Mouse (Mus musculus) left cerebral cortex, postnatal 36 days (tissue): ENCODE measurements at regions not wholly inside any gene's neighbourhood (a gene's known extent, or its start where the extent isn't known, plus 50 kb on each side); places are given as distances from the start of the nearest gene placed in this dataset.
A peak's percentile ranks its signal among the peaks of the same experiment; 100 is the strongest.

Experiments
- DNase-seq, 2 experiments: peaks; one replicate each; pipeline ENCODE4 v3.0.0; 2021 to 2022; ENCODE audit warnings: low spot score in 2 of 2, mixed read lengths in 1 of 2
- intact Hi-C: fragments of 180-260 bp; cut with DNase I; formaldehyde crosslinking; loops from one replicate; pipeline ENCODE4 v1.15.1; 2025

DNA sequence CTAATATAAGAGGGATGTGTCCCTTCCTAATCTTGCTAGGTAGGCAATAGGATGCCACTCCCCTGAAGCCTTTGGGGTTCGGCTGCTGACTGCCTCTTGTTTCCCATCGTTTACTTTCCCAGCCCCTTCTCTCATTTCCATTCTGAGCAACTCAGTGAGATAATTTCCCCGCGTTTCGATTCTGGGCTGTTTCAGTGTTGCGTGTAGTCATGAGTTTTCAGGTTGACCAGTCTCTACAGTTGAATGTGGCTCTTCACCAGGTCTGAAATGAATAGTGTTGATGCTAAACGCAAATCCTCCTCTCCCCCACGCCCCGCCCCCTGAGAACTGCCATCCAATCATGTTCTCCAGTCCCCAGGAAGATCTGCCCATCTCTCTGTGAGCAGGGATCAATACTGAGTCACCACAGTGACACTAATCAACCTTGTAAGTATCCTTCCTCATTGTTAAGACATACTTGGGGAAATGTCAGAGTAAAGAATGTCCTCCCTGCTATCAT lies 890.6 kb downstream of the Gsdmc2 start:
- DNase-seq = no peak
- intact Hi-C loops = no loop called here

DNA sequence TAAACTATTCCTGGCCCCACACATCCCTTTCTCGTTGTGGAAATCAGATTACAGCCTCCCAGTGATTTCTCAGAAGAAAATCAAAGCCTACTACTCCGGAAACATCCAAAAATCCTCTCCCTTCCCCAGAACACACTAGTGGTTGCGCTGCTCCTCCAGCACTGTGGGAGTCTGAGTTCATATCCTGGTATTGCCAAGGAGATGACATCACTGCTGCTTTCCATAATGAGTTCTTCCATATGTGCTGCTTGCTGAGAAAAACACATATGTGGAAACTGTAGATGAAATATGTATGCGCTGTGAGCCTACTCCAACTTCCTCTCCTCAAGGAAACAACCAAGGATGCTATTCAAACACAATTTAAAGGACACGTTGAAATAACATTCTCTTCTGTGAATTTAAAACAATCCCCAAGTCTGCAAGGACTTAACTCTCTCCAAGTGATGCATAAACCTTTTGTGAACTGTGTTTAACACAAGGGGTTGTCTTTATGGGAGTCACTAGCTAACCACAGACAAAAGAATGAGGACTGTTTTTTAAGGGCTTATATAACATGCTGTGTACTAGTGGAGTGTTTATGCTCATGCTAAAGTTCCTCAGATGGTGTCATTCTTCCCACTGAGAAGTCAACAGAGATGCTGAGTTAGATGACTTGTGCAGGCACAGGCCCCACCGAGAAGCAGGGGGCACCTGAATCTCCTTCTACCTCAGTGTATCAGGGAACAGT lies 891.6 kb downstream of the Gsdmc2 start:
- DNase-seq = peak; percentile 32
- intact Hi-C loops = no loop called here

DNA sequence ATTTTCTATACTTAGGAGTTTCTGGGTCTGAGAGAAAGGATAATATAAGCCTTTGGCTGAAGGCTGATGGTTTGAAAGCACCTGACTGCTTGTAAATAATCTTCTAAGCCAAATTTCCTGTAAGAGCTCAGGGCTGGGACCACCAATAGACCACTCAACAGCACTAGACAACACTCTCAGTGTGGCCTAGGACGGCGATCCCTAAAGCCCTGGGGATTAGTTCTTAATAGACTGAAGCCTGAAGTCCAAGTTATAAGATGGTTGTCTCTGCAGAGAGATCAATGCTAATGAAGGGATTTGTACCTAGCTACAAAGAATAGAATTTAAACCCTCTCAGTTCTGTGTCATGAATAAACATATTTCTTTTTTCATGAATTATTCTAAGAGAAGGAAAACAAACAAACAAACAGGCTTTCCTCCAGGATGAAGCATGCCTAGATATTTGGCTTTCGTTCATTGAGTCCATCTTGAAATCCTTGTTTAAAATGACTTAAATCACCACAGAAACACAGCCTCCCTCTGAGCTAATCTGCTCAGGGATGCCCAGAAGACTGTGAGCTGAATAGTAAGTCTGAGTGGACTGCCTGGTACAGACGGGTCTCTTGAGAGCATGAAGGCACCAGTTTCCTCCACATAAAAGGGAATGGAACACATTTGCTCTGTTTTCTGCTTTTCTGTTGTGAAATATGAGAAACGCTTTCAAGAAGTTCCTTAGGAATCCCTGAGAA lies 892.3 kb downstream of the Gsdmc2 start:
- no peak for DNase-seq
- intact Hi-C loops = no loop called here

DNA sequence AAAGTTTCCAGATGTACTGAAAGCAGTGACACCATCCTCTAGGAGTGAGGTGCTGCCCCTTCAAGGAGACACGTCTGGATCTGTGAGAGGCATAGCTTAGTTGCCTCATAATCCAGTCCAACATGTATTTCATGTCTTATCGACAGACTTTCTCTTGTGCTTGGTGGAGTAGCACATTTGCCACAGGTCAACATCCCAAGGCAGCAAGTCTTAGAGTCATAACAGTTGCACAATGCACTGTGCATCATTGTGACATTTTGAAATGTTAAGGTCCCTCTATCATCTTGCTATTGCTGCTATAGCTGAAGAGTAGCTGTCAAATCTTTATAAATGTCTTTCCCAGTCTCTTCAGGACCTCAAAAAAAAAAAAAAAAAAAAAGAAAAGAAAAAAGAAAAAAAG lies 905.6 kb downstream of the Gsdmc2 start:
- no peak for DNase-seq
- intact Hi-C loops = no loop called here

DNA sequence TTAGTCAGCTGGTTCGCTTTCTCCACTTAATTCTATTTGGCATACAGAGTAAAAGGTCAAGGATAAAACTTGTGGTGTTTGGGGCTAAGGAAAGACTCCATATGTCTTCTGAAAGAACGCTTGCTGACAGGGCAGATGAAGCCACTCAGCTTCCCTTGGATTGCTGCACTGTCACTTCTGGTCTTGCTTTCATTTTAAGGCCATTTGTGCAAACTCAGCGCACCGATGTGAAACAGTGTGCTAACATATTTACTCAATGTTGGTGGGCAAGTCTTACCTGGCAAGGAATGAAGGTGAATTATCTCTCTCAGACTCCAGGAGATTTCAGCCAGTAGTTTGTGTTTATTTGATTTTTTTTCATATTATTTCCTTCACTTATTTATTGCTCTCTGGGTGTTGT lies 907.2 kb downstream of the Gsdmc2 start:
- DNase-seq = no peak
- intact Hi-C loops = no loop called here

DNA sequence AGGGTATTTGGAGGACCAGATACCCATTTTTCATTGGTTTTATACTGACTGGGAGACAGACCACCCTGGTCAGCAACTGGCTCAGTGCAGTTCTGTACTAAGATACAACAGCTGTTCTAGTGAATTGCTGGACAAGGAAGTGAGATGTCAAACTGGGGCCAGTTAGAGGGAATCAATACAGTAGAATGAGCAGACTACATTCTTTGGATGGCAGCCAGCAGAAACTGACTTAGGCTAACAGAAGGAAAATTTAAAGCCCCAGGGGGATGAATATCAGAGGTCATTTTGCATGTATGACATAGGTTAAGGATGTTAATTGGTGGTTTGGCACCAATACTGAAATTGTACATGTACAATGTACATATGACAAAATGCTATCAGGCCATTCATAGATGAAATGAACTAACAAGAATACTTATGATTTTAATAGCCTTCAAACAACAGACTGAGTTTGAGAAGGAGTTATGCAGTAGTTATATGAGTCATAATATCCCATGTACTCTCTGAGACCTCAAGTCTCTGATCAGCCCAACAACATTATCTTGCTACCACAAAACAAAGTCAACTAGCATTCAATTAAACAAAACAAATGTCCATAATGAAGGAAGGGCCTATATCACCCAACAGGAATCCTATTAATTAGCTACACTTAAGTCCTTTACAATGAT lies 910.3 kb downstream of the Gsdmc2 start:
- no peak for DNase-seq
- intact Hi-C loops = no loop called here

DNA sequence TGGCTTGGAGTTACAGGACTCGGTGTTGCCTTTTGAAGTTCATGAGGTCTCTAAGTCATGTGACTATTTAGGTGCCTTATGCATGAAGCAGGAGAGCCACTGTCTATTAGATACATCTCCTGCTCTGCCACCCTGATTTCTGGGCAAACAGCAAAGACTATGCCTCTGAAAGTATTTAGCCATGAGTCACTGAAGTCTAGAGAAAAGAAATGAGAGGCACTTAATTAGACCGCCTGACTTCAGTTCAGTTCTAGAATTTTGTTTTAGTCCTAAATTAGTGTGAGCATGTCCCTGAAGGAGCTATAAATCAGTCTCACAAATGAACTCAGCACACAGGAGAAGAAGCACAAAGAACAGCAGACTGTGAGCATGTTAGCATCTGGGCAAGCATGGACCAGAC lies 924.5 kb downstream of the Gsdmc2 start:
- DNase-seq = no peak
- intact Hi-C loops = no loop called here

DNA sequence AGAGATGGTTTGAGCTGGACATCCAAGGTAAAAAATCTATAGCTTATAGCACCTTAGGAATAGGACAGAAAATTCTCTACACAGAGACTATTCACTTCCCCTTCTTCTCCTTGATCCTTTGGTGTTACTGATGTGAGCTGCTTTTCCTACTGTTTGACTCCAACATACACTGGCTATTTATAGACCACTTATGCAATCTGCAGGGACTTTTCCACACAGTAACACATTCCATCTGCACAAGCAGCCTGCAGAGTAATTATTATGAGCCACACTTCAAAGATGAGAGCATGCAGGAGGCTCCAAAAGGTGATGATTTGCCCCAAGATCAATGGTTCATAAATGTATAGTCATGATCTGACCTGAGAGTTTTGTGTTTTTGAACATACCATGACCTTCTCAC lies 925.7 kb downstream of the Gsdmc2 start:
- intact Hi-C loops = no loop called here
- no peak for DNase-seq

DNA sequence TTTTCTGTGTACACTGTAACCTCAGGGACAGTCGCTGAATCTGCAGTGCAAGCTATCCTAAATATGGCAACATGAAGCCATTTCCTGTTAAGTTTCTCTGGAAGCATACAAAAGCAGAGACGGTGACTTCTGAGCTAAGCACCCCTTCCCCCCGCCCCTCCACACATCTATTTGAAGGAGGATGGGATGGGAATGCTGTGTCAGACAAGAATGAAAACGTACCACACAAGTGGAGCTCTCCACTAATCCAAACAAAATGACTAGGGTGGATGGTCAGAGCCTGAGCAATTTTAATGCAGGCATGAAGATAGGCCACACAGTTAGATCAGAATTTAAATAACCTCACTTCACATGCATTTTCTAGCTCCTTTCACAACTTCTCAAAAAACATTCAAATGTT lies 936.6 kb downstream of the Gsdmc2 start:
- DNase-seq = no peak
- intact Hi-C loops = no loop called here

DNA sequence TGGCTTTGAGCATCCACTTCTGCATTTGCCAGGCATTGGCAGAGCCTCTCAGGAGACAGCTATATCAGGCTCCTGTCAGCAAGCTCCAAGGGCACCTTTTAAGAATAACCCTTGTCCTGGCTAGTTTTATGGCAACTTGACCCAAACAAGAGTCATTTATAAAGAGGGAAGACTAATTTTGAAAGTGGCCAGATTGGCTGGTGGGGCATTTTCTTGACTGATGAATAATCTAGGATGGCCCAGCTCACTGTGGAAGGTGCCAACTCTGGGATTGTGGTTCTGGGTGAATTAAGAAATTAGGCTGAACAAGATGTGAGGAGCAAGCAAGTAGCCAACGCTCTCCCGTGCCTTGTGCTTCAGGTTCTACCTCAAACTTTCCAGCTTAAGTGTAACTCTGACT lies 937.8 kb downstream of the Gsdmc2 start:
- no peak for DNase-seq
- intact Hi-C loops = no loop called here

DNA sequence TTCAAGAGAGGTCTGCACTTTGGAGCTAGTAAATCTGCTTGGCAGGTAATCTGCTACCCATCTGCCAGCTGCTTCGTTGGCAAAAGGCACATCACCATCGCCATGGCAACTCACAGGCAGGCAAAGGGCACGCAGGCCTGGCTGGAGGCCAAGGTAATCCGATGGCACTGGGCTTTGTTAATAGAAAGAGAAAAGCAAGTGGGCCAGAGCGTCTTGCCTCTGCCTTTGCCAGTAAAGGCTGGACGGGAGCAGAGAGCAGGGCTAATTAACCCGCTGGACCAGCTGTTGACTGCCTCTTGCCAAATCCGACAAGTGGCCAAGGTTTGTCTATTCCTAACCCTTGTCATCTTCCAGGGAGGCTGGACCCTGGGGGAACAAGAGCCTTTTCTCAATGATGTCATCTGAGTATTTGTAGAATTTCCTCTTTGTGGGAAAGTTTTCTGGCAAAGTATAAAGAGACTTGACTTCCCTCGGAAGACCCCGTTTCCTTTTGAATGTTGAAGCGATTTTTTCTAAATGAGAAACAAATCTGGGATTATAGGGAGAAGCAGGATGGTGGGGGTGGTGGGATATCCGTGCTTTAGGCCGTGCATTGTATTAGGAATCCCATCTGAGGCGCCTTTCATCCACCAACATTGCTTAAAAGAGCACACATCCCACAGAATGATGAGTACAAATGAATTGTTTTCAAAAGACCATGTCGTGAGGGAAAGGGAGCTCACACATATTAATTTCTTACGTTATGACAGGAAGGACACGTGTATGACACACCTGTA lies 941.7 kb downstream of the Gsdmc2 start:
- intact Hi-C loops = no loop called here
- DNase-seq = peak; percentile 55 to 58

DNA sequence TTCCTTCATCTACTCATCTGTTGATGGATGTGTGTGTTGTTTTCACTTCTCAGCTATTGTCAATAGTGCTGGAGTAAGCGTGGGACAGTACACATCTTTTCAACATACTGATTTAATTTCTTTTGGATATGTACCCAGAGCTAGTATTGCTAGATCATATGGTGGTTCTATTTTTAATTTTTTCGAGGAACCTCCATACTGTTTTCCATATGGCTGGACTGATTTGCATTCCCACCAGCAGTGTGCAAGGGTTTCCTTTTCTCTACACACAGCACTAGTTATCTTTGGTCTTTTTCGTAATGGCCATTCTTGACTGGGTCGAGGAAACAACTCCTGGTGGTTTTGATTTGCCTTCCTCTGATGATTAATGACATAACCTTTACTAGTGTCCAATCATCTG lies 943.0 kb downstream of the Gsdmc2 start:
- intact Hi-C loops = no loop called here
- DNase-seq = peak in 1 of 2 experiments; percentile 9

DNA sequence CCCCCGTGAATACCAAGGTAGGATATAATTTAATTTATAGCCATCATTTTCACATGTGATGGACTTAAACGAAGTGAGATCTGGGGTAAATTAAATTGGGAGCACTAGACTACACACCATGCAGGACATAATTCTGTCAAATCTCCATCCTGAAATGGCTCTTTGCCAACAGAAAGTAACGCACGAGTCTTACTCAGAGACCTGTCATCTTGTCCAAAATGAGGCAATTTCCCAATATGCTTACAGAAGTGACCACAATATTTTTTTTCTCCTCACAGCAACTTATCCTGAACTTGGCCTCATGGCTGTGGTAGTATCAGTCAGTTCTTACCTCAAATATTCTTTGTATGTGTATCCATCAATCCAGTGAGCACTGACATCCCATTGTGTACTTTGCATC lies 955.2 kb downstream of the Gsdmc2 start:
- intact Hi-C loops = no loop called here
- DNase-seq = no peak

DNA sequence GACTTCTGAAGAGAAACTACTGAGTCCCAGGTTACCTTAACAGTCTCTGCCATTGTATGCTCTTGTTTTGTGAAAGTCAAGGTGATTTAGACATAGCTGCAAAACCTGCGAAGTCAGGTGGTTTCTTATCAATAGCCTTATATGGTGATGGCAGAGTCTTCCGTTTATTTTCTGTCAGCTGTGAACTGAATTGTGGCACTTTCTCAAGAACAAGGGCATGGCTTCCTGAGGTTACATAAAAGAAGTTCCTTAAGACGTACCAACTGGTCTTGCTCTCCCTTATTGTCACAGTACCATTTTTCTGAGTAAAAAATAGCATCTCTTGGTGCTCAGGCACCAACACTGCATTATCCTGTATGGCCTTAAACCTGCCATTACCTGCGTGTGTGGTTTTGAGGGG lies 959.6 kb downstream of the Gsdmc2 start:
- intact Hi-C loops = no loop called here
- DNase-seq = no peak

DNA sequence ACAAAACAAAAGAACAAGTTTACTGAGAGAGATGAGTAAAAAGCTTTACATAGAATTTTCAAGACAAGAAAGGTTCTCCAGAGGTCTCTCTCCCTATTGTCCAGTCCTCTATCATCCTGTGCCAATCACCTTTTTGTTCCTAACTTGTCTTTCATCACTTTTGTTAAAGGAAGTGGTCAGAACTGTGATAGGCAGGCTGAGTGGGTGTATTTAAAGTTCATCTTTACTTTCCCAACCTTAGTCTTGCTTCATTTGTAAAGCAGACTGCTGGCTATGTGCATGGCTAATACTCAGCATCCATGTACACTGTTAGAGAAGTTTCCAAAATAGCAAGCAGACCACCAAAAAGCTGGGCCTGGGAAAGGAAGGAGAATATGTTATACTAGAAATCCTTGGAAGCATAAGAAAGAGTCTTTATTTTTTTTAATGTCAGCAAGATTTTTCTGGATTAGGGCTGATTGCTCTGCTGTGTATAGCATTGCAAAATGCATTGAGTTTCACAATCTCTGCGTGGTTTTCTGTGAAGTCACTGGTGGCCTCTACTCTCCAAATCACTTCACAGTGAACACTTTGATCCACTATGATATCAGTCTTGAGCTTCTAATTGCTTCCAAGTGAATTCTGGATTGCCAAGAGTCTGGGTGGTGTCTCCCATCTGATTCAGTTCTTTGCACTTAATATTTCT lies 973.8 kb downstream of the Gsdmc2 start:
- intact Hi-C loops = no loop called here
- DNase-seq = no peak

DNA sequence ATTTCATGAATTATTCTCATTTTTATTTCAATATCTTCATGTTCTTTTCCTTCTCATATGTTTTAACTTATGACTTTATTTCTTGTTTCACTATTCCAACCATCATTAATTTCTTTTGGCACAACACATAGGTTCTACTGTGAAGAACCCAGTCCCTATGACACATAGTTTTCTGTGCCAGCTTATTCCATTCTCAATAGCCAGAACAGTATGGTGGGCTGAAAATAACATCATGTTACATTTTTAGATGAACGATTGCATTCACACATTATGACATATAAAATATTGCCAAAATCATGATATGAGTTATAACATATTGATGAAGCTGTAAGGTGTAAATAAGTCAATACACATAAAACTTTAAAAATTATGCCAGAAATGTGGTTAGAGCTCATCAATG lies 982.4 kb downstream of the Gsdmc2 start:
- no peak for DNase-seq
- intact Hi-C loops = no loop called here

DNA sequence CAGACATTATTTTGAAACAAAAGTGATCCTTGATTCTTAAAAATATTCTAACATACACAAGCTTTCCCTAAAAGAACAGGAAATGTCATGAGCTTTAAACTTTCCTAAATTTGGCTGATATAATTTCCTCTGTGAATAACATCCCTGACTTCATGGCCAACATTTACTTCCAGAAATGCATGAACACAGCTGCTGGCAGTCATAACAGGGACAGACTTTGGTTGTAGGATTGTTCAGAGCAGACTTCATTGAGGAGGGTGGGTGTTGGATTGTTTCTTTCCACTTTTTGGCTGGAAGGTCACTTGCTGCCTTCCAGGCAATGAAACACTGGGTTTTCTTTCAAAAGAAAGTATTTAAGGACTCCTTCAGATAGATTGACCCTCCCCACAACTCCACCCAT lies 983.6 kb downstream of the Gsdmc2 start:
- DNase-seq = no peak

DNA sequence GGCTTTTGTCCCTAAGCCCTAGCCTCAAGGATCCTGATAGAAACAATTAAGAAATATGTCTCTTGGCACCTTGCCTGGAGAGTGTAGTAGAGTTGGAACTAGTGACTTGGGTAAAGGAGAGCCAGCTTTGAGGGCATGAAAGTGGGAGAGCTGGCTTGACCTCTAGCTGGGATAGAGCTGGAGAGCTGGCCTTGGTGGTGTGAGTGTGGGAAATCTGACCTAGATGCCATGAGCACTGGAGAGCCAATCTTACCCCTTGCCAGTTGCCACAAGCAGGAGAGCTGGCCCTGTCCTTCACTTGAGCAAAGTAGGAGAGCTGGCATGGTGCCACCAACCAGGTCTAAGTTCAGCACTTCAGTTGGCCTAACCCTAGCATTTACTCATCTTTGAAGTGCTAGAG lies 995.7 kb downstream of the Gsdmc2 start:
- intact Hi-C loops = no loop called here

More for the DNA sequence above, 983.6 kb downstream of the Gsdmc2 start:
- intact Hi-C loops = no loop called here

DNA sequence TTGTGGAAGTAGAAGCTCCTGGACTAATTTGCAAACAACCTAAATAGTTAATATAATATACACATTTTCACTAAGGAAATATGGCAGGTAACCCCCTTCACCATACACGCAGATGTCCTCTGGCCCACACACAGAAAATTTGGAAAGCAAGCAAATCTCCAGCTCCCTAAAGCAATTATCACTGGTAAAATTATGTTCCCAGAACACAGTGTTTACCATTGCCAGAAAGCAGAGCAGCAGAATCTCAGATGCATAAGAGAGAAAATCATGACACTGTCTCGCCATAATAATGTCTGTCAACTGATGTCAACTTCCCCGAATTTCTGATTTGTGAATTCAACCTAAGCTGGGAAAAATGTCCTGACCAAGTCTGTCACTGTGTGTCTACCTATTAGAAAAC lies 999.1 kb downstream of the Gsdmc2 start:
- intact Hi-C loops = no loop called here
- DNase-seq = no peak

More for the DNA sequence above, 995.7 kb downstream of the Gsdmc2 start:
- DNase-seq = no peak

DNA sequence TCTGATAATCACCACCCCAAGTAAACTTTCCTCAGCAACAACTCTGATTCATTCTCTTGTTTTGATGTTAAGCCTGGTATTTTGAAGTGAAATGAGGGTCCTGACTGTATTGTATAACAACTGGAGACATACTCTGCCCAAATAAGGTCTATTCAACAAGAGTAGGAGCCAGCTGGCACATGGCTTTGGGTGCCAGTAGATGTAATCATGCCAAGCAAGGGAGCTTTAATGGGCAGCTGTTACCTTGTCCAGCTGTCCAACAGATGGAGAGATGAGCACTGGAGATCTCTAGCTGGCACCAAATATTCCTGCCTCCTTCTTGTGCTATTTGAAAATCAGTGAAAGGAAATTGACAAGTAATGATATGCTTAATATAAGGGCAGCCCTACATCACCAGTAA lies 1019.4 kb downstream of the Gsdmc2 start:
- intact Hi-C loops = no loop called here
- DNase-seq = no peak
